Mouse (Mus musculus) thymus, postnatal 10 days (tissue): Measurements from ENCODE around the gene Cd70.

Experiments used
- DNase-seq, 2 experiments: peaks; one replicate each; pipeline ENCODE4 v3.0.0; 2021; ENCODE audit warnings: low spot score in 2 of 2

The Cd70 gene

DNA sequence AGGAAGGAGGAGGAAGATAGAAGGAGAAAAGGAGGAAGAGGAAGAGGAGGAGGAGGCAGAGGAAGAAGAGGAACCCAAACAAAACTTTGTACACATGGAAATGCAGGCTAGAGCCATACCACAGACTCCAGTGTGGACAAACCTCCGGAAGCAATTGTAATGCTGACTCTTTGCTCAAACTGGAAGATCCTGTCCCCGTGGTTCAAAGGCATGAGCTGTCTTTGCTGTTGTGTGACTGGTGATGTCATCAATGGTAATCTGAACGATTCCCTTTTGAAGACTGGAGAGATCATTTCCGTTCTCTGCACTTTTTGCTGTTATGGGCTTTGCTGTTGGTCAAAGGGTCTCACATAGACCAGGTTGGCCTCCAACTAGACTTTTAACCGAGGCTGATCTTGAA is 51.3 kb downstream of the Cd70 start:
- DNase-seq = no peak

DNA sequence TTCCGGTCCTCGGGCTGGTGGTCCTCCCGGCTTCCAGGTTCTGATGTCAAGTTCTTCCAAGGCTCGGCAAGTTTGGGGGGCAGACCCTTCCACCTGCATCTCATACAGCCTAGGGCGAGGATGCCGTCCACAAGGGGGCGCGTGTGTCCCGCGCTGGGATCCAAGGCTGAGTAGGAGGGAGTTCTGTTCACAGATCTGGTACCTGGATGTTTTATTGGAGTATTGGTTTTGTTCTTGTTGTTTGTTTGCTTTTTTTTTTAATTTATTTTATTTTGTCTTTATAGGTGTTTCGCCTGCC is 53.0 kb downstream of the Cd70 start:
- peak; percentile 80 to 95 for DNase-seq
